Mouse (Mus musculus) heart, embryonic 11.5 days (tissue): ENCODE data around the gene Ppie. TPM values are rescaled to one million over a fixed set of nuclear protein-coding genes. Genes with fewer than 3 reads are reported as not detected.

Experiments
- ATAC-seq: fragments of 200-750 bp; cut with Nextera tagmentation; replicated peaks from 2 replicates; pipeline ENCODE4 v1.8.0; 2017; ENCODE audit warnings: moderate library complexity; ENCODE audit not compliant: insufficient number of reproducible peaks, low FRiP score, low TSS enrichment
- H3K27ac ChIP-seq: fragments of 300-500 bp; sonication (generic); 2 replicates; pipeline ENCODE4 v1.5.1; 2014; ENCODE audit warnings: mild to moderate bottlenecking, low read depth, low read length
- H3K27me3 ChIP-seq: fragments of 300-500 bp; sonication (generic); 2 replicates; pipeline ENCODE4 v1.6.1; 2014; ENCODE audit warnings: mild to moderate bottlenecking, low read length, mixed read lengths; ENCODE audit not compliant: control insufficient read depth, insufficient read depth
- H3K36me3 ChIP-seq: fragments of 300-500 bp; sonication (generic); 2 replicates; pipeline ENCODE4 v1.6.1; 2014; ENCODE audit warnings: mild to moderate bottlenecking, low read length, moderate library complexity, mixed read lengths; ENCODE audit not compliant: control insufficient read depth, insufficient read depth
- H3K4me1 ChIP-seq: fragments of 300-500 bp; sonication (generic); 2 replicates; pipeline ENCODE4 v1.6.1; 2014; ENCODE audit warnings: low read length; ENCODE audit not compliant: control insufficient read depth, insufficient read depth
- H3K4me2 ChIP-seq: fragments of 300-500 bp; sonication (generic); 2 replicates; pipeline ENCODE4 v1.6.1; 2014; ENCODE audit warnings: mild to moderate bottlenecking, moderate library complexity
- H3K4me3 ChIP-seq: fragments of 300-500 bp; sonication (generic); 2 replicates; pipeline ENCODE4 v1.5.1; 2014; ENCODE audit warnings: low read depth, low read length
- H3K9ac ChIP-seq: fragments of 300-500 bp; sonication (generic); 2 replicates; pipeline ENCODE4 v1.6.1; 2014; ENCODE audit warnings: mild to moderate bottlenecking, low read depth, low read length, moderate library complexity
- H3K9me3 ChIP-seq: fragments of 300-500 bp; sonication (generic); replicated peaks from 2 replicates; pipeline ENCODE4 v1.6.1; 2016; ENCODE audit warnings: low read length; ENCODE audit not compliant: control insufficient read depth
- WGBS: fragments of 180-500 bp; shearing (Covaris S2); extraction: QIAGEN DNeasy Blood & Tissue Kit; methylation state at CpG from one replicate; pipeline ENCODE4 v1.1.7; 2014; ENCODE audit not compliant: insufficient replicate concordance; 5-methylcytosine and 5-hydroxymethylcytosine counted together
- polyA plus RNA-seq: library from polyadenylated mRNA; unstranded; fragments of >200 nt; fragmentation: Nextera tagmentation; extraction: Ambion mirVana; gene quantifications from 2 replicates; pipeline ENCODE4 v1.2.1, GENCODE M21; 2014

Gene Ppie
- polyA plus RNA-seq, 1 experiment from 2014 or later: 65.1 TPM

DNA sequence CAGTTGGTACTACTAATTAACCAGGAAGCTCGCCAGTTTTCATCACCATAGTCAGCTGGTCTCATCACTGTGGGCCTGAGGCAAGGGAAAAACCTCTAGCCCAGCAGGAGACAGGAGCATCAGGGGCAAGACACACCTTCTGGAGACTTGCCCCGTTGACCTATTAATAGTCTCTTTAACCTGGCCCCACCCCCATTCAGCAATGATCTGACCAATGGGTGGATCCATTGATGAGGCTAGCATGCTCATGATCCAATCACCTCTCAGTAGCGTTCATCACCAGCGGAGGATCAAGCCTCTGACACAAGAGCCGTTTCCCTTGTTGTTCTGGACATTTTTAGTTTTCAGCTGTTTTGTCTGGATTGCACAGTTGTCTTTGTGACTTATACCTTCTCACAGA, 47.1 kb downstream of the Ppie start:
- ATAC-seq: no peak
- Histone ChIP-seq H3K4me1 (no peaks in the 10 kb centered on the region), H3K27ac (no peak overlapping the region), H3K27me3 (peaks cover 3% of the 10 kb centered on the region; the same call in 1 of the 2 replicates), H3K36me3 (no peaks in the 10 kb centered on the region), H3K4me3 (no peak overlapping the region), H3K9me3 (no peaks in the 10 kb centered on the region), H3K9ac (no peak overlapping the region), H3K4me2 (no peak overlapping the region)
- 62% methylated on average over 5 of the region's 5 CpGs for WGBS

DNA sequence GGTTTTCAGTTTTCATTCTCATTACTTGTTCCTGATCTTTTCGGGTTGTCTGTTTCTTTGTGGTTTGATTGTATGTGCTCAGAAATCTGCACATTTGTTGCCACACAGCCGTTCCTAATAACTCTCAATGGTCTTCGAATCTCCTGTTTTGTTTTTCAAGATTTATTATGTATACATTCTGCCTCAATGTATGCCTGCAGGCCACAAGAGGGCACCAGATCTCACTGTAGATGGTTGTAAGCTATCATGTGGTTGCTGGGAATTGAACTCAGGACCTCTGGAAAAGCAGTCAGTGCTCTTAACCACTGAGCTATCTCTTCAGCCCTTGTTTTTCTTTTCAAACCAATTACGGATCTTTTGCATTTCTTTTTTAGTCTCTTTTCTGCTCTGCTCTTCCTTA, 53.4 kb downstream of the Ppie start:
- Histone ChIP-seq H3K9ac (no peak overlapping the region), H3K4me1 (no peaks in the 10 kb centered on the region), H3K4me3 (no peak overlapping the region), H3K4me2 (no peak overlapping the region), H3K36me3 (no peaks in the 10 kb centered on the region), H3K9me3 (no peaks in the 10 kb centered on the region), H3K27me3 (peaks cover 4% of the 10 kb centered on the region), H3K27ac (no peak overlapping the region)
- WGBS: 83% methylated on average over 4 of the region's 4 CpGs
- no peak for ATAC-seq

DNA sequence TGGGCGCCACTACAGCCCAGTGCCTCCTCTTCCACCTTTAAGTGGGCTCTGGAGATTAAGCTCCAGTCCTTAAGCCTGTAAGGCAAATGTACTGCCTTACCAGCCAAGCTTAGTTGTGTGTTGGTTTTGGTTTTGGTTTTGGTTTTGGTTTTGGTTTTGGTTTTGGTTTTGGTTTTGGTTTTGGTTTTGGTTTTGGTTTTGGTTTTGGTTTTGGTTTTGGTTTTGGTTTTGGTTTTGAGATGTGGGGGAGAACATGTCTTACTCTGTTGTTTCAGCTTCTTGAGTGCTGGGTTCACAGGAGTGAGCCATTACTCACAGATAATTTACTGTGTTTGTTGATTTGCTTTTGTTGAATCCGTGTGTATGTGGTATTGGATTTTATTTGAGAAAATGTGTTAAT, 54.5 kb downstream of the Ppie start:
- Histone ChIP-seq H3K27me3 (peaks cover 4% of the 10 kb centered on the region), H3K4me3 (no peak overlapping the region), H3K4me1 (no peaks in the 10 kb centered on the region), H3K9me3 (no peaks in the 10 kb centered on the region), H3K9ac (no peak overlapping the region), H3K4me2 (no peak overlapping the region), H3K27ac (no peak overlapping the region), H3K36me3 (no peaks in the 10 kb centered on the region)
- no peak for ATAC-seq
- 73% methylated on average over 2 of the region's 2 CpGs for WGBS

DNA sequence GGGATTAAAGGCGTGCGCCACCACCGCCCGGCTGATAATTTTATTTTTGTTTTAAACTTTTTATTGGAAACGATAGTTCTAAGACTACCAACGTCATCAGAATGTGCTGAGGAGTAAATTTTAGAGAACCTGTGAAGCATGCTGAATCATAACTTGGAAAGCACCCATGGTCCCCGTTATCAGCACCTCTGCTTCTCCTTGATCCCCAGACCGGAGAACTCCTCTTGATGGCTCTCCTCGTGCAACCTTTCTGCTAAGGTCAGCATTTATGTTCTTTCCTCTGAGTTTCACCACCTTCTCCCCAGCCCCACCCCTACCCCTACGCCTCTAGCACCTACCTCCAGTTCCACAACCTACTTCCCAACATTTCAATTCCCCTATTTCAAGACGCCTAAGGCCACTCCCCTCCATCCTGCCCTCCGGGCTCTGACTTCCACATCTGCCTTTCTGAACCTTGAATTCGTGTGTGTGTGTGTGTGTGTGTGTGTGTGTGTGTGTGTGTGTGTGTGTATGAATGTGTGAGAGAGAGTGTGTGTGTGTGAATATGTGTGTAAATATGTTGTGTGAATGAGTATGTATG, 56.3 kb downstream of the Ppie start:
- WGBS: 57% methylated on average over 13 of the region's 13 CpGs
- ATAC-seq: no peak; the same call in 1 of the 2 replicates
- Histone ChIP-seq H3K27ac (no peak overlapping the region), H3K4me1 (no peaks in the 10 kb centered on the region), H3K9ac (no peak overlapping the region), H3K27me3 (peaks cover 6% of the 10 kb centered on the region), H3K4me3 (no peak overlapping the region), H3K36me3 (no peaks in the 10 kb centered on the region), H3K9me3 (no peaks in the 10 kb centered on the region), H3K4me2 (no peak overlapping the region)

DNA sequence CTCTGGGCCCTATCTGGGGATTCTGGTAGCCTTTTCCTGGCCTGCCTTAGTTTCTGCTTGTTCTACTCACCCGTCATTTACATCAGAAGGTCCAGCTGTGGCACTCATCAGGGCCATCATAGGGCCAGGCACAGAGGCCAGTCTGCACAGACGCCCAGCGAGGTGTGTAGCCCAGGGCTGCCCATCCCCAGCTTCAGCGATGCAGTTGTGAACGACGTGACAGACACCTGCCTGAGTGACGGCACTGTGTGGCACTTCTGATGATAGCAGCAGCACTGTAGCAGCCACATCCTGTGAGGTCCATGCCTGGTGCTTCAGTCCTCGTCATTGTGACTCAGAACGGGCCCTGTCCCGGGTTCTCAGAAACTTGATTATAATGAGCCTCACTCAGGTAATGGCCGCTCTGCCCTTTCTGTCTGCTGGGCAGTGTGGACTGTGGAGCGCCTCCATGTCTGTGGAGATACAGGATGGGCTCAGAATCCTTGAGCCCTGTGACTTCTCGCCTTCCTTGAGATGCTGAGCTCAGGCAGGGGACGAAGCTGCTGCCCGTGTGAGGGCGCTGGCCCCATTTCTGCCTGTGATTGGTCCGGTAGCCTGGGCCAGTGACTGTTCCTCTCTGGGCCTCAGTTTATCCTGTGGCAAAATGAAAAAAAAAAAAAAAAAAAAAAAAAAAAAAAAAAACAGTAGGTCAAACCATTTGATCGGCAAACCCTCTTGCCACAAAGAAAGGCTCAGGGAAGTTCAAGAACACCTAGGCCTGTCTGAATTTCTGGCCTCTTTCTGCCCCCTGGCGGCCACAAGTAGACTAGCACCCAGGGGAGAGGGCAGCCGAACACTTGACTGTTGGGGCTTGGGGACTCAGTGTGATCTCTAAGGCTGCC, 57.2 kb downstream of the Ppie start:
- Histone ChIP-seq H3K9ac (no peak overlapping the region), H3K4me1 (no peaks in the 10 kb centered on the region), H3K27me3 (peaks cover 6% of the 10 kb centered on the region), H3K4me3 (no peak overlapping the region), H3K4me2 (no peak overlapping the region), H3K9me3 (no peaks in the 10 kb centered on the region), H3K36me3 (no peaks in the 10 kb centered on the region), H3K27ac (no peak overlapping the region)
- WGBS: 64% methylated on average over 20 of the region's 20 CpGs
- ATAC-seq: peak; percentile 57

DNA sequence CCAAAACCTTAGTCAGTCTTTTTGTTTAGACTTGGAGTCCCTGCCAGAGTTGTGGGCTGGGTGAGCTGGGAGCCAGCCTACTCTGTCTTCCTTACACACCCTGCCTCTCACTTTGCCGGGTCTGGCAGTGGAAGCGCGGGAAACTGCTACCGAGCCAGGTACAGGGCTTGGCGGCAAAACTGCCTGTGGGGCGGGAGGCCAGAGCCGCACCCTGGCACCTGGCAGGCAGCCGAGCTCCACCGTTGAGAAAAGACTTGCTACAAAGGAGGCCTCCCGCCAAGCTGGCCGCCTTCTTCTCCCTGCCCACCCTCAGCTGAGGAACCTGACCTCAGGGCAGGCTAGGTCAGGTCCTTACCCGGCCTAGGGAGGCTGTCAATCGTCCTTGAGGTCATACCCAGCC, 59.0 kb downstream of the Ppie start:
- Histone ChIP-seq H3K27me3 (peaks cover 6% of the 10 kb centered on the region), H3K4me3 (no peak overlapping the region), H3K9ac (no peak overlapping the region), H3K9me3 (no peaks in the 10 kb centered on the region), H3K27ac (no peak overlapping the region), H3K4me2 (no peak overlapping the region), H3K4me1 (no peaks in the 10 kb centered on the region), H3K36me3 (no peaks in the 10 kb centered on the region)
- ATAC-seq: no peak
- WGBS: 39% methylated on average over 13 of the region's 13 CpGs

DNA sequence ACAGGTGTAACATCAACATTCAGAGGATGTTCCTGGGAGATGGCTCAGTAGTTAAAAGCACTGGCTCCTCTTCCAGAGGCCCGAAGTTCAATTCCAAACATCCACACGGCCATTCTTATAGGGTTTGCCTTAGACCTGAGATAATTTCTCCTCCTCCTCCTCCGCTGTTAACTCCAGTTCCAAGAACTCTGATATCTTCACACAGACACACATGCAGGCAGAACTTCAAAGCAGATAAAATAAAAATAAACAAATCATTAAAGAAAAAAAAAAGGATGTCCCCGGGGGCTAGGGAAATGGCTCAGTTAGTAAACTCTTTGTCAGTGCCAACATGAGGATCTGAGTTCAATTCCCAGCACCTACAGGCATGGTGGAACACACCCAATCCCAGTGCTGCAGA, 61.5 kb downstream of the Ppie start:
- H3K36me3 ChIP-seq: no peaks in the 10 kb centered on the region
- no peak overlapping the region for H3K4me3 ChIP-seq
- H3K9me3 ChIP-seq: no peaks in the 10 kb centered on the region
- H3K4me1 ChIP-seq: no peaks in the 10 kb centered on the region
- no peak overlapping the region for H3K27ac ChIP-seq
- H3K27me3 ChIP-seq: peaks cover 9% of the 10 kb centered on the region
- ATAC-seq: no peak
- WGBS: 63% methylated on average over 4 of the region's 4 CpGs
- no peak overlapping the region for H3K4me2 ChIP-seq
- H3K9ac ChIP-seq: no peak overlapping the region
